Mouse (Mus musculus): ENCODE results near the gene Sept11. TPM values are rescaled to one million over a fixed set of nuclear protein-coding genes. Genes with fewer than 3 reads are reported as not detected.

The Sept11 gene
- polyA plus RNA-seq, 1 experiment: 102 TPM

- H3K79me2 ChIP-seq (ENCODE audit: control insufficient read depth, insufficient read depth): peaks cover 100% of the 10 kb centered on the region
- H3ac ChIP-seq (ENCODE audit: control insufficient read depth, insufficient read length, low read depth): no peak overlapping the region
- no peaks in the 10 kb centered on the region for H3K27me3 ChIP-seq (ENCODE audit: control insufficient read depth, insufficient read depth, insufficient read length)
- H3K79me3 ChIP-seq (ENCODE audit: low read depth): peaks cover 94% of the 10 kb centered on the region
- TF ChIP-seq MAX (IDR thresholded peaks at IDR 0.05) (no peak), CTCF (IDR thresholded peaks at IDR 0.05; ENCODE audit: control insufficient read depth, insufficient read depth, insufficient read length) (no peak), MYOG (IDR thresholded peaks at IDR 0.05; ENCODE audit: control insufficient read depth, extremely low read depth, insufficient read length) (no peak), FOSL1 (IDR thresholded peaks at IDR 0.05; ENCODE audit: insufficient read depth, low read length, poor library complexity, severe bottlenecking) (no peak), USF1 (IDR thresholded peaks at IDR 0.05; ENCODE audit: low read depth) (no peak), CEBPB (IDR thresholded peaks at IDR 0.05; ENCODE audit: low read depth) (no peak), MYOD1 (IDR thresholded peaks at IDR 0.05; ENCODE audit: control insufficient read depth, insufficient read length, low read depth) (no peak)
- H3K36me3 ChIP-seq (ENCODE audit: control insufficient read depth, insufficient read depth): peaks cover 17% of the 10 kb centered on the region
- no peak overlapping the region for H3K4me3 ChIP-seq (ENCODE audit: insufficient read depth, poor library complexity, severe bottlenecking)
Measured at GRCm38 (mm10) chr5:93124031-93124826, 31.0 kb downstream of the Sept11 start.

GRCm38 (mm10) chr5:93125325-93125724, 32.1 kb downstream of the Sept11 start:
- Histone ChIP-seq H3K27me3 (ENCODE audit: control insufficient read depth, insufficient read depth, insufficient read length) (no peaks in the 10 kb centered on the region), H3K79me2 (ENCODE audit: control insufficient read depth, insufficient read depth) (peaks cover 96% of the 10 kb centered on the region), H3K36me3 (ENCODE audit: control insufficient read depth, insufficient read depth) (peaks cover 8% of the 10 kb centered on the region), H3ac (ENCODE audit: control insufficient read depth, insufficient read length, low read depth) (no peak overlapping the region), H3K79me3 (ENCODE audit: low read depth) (peaks cover 86% of the 10 kb centered on the region), H3K4me3 (ENCODE audit: insufficient read depth, poor library complexity, severe bottlenecking) (no peak overlapping the region)
- TF ChIP-seq MYOD1 (IDR thresholded peaks at IDR 0.05; ENCODE audit: control insufficient read depth, insufficient read length, low read depth) (no peak), USF1 (IDR thresholded peaks at IDR 0.05; ENCODE audit: low read depth) (no peak), MYOG (IDR thresholded peaks at IDR 0.05; ENCODE audit: control insufficient read depth, extremely low read depth, insufficient read length) (no peak), CEBPB (IDR thresholded peaks at IDR 0.05; ENCODE audit: low read depth) (no peak), FOSL1 (IDR thresholded peaks at IDR 0.05; ENCODE audit: insufficient read depth, low read length, poor library complexity, severe bottlenecking) (no peak), MAX (IDR thresholded peaks at IDR 0.05) (no peak), CTCF (IDR thresholded peaks at IDR 0.05; ENCODE audit: control insufficient read depth, insufficient read depth, insufficient read length) (no peak)

GRCm38 (mm10) chr5:93126222-93126929, 33.1 kb downstream of the Sept11 start:
- Histone ChIP-seq H3K79me3 (ENCODE audit: low read depth) (peaks cover 82% of the 10 kb centered on the region), H3K36me3 (ENCODE audit: control insufficient read depth, insufficient read depth) (peaks cover 4% of the 10 kb centered on the region), H3K27me3 (ENCODE audit: control insufficient read depth, insufficient read depth, insufficient read length) (no peaks in the 10 kb centered on the region), H3K4me3 (ENCODE audit: insufficient read depth, poor library complexity, severe bottlenecking) (no peak overlapping the region), H3K79me2 (ENCODE audit: control insufficient read depth, insufficient read depth) (peaks cover 96% of the 10 kb centered on the region), H3ac (ENCODE audit: control insufficient read depth, insufficient read length, low read depth) (no peak overlapping the region)
- TF ChIP-seq MYOD1 (IDR thresholded peaks at IDR 0.05; ENCODE audit: control insufficient read depth, insufficient read length, low read depth): no peak
- TF ChIP-seq CTCF (IDR thresholded peaks at IDR 0.05; ENCODE audit: control insufficient read depth, insufficient read depth, insufficient read length): no peak
- TF ChIP-seq CEBPB (IDR thresholded peaks at IDR 0.05; ENCODE audit: low read depth): no peak
- no peak for TF ChIP-seq MYOG (IDR thresholded peaks at IDR 0.05; ENCODE audit: control insufficient read depth, extremely low read depth, insufficient read length)
- no peak for TF ChIP-seq USF1 (IDR thresholded peaks at IDR 0.05; ENCODE audit: low read depth)
- TF ChIP-seq FOSL1 (IDR thresholded peaks at IDR 0.05; ENCODE audit: insufficient read depth, low read length, poor library complexity, severe bottlenecking): no peak
- TF ChIP-seq MAX (IDR thresholded peaks at IDR 0.05): no peak

- Histone ChIP-seq H3K4me3 (ENCODE audit: insufficient read depth, poor library complexity, severe bottlenecking) (no peak overlapping the region), H3K27me3 (ENCODE audit: control insufficient read depth, insufficient read depth, insufficient read length) (no peaks in the 10 kb centered on the region), H3ac (ENCODE audit: control insufficient read depth, insufficient read length, low read depth) (no peak overlapping the region), H3K79me3 (ENCODE audit: low read depth) (peaks cover 79% of the 10 kb centered on the region), H3K79me2 (ENCODE audit: control insufficient read depth, insufficient read depth) (peaks cover 96% of the 10 kb centered on the region), H3K36me3 (ENCODE audit: control insufficient read depth, insufficient read depth) (no peaks in the 10 kb centered on the region)
- no peak for TF ChIP-seq CEBPB (IDR thresholded peaks at IDR 0.05; ENCODE audit: low read depth)
- no peak for TF ChIP-seq MAX (IDR thresholded peaks at IDR 0.05)
- no peak for TF ChIP-seq MYOG (IDR thresholded peaks at IDR 0.05; ENCODE audit: control insufficient read depth, extremely low read depth, insufficient read length)
- TF ChIP-seq FOSL1 (IDR thresholded peaks at IDR 0.05; ENCODE audit: insufficient read depth, low read length, poor library complexity, severe bottlenecking): no peak
- no peak for TF ChIP-seq MYOD1 (IDR thresholded peaks at IDR 0.05; ENCODE audit: control insufficient read depth, insufficient read length, low read depth)
- no peak for TF ChIP-seq USF1 (IDR thresholded peaks at IDR 0.05; ENCODE audit: low read depth)
- TF ChIP-seq CTCF (IDR thresholded peaks at IDR 0.05; ENCODE audit: control insufficient read depth, insufficient read depth, insufficient read length): no peak
Measured at GRCm38 (mm10) chr5:93126930-93127562, 33.8 kb downstream of the Sept11 start.

- no peaks in the 10 kb centered on the region for H3K27me3 ChIP-seq (ENCODE audit: control insufficient read depth, insufficient read depth, insufficient read length)
- no peaks in the 10 kb centered on the region for H3K36me3 ChIP-seq (ENCODE audit: control insufficient read depth, insufficient read depth)
- H3ac ChIP-seq (ENCODE audit: control insufficient read depth, insufficient read length, low read depth): no peak overlapping the region
- peaks cover 96% of the 10 kb centered on the region for H3K79me2 ChIP-seq (ENCODE audit: control insufficient read depth, insufficient read depth)
- H3K4me3 ChIP-seq (ENCODE audit: insufficient read depth, poor library complexity, severe bottlenecking): no peak overlapping the region
- TF ChIP-seq MYOG (IDR thresholded peaks at IDR 0.05; ENCODE audit: control insufficient read depth, extremely low read depth, insufficient read length) (no peak), FOSL1 (IDR thresholded peaks at IDR 0.05; ENCODE audit: insufficient read depth, low read length, poor library complexity, severe bottlenecking) (no peak), MAX (IDR thresholded peaks at IDR 0.05) (no peak), MYOD1 (IDR thresholded peaks at IDR 0.05; ENCODE audit: control insufficient read depth, insufficient read length, low read depth) (no peak), USF1 (IDR thresholded peaks at IDR 0.05; ENCODE audit: low read depth) (no peak), CTCF (IDR thresholded peaks at IDR 0.05; ENCODE audit: control insufficient read depth, insufficient read depth, insufficient read length) (no peak), CEBPB (IDR thresholded peaks at IDR 0.05; ENCODE audit: low read depth) (no peak)
- H3K79me3 ChIP-seq (ENCODE audit: low read depth): peaks cover 79% of the 10 kb centered on the region
Measured at GRCm38 (mm10) chr5:93127722-93128121, 34.5 kb downstream of the Sept11 start.
